Comparison of ENCODE assay signal across 8 mouse cellular contexts in the genomic region with DNA sequence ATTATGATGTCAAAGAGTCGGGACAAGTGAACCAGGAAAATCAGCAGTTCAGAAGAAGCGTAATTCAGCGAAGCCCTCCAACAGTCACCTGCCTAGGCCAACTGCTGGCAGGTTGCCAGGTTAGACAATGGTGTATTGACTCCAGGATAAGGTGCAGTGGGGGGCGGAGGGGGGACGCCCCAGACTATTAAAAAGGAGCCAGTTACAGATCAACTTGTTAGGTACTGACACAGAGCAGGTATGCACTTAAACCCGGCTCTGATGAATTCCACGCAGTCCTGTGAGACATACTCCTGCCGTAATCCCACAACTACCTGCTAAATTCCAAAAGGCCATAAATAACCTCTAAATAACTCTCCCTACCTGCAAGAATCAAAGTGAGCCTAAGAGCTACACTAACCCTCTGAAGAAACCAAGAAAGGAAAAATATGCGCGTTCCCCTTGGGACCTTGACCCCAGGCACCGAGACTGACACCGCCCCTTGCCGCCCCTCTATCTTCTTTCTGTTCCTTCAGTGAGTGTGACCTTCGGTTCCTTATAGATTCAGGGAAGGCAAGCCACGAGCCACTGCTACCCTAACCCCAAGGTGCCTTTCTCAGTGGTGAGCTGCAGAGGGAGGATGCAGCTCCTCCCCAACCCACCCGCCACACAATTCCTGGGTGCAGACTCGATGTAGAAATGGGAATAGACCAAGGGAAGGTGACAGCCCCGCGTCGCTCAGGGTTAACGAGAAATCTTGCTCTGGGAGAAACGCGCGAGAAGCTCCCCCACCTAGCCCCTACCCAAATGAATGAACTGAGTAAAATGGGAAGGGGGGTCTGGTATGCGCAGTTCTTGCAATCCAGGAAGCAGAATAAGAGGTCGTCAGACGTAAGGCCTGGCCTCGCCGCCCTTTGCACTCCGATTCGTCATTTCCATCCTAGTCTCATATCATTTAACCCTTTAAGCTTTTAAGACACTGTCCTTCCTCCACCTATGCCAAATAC. TPM values are rescaled to one million over a fixed set of nuclear protein-coding genes. Genes with fewer than 3 reads are reported as not detected.
DNase-seq lines count a peak whose midpoint lies in the region; ATAC-seq and TF ChIP-seq lines count a peak whose summit lies in the region.

No protein-coding gene starts in this region.

- no peak for ATAC-seq in heart, embryonic 12.5 days (ENCODE audit: insufficient number of reproducible peaks, low FRiP score)
- peak; percentile 1; the same call in 1 of the 2 replicates for ATAC-seq in kidney, embryonic 16.5 days (ENCODE audit: low FRiP score, low TSS enrichment)
- ATAC-seq in liver, embryonic 14.5 days (ENCODE audit: insufficient read depth): 0 out of 2 replicates have a peak, but pooled peaks have one; percentile 7
- ATAC-seq in neural tube, embryonic 11.5 days (ENCODE audit: insufficient read depth, low FRiP score, low TSS enrichment): no peak

- H3K36me3 ChIP-seq in heart, embryonic 12.5 days: peaks cover 5% of the 10 kb centered on the region
- H3K36me3 ChIP-seq in kidney, embryonic 16.5 days (ENCODE audit: insufficient read depth, low read length): no peaks in the 10 kb centered on the region
- H3K36me3 ChIP-seq in liver, embryonic 14.5 days (replicated peaks; ENCODE audit: control insufficient read depth, insufficient read depth, low read depth): peaks cover 11% of the 10 kb centered on the region
- H3K36me3 ChIP-seq in neural tube, embryonic 11.5 days (ENCODE audit: control insufficient read depth, insufficient read depth, low read length): no peaks in the 10 kb centered on the region
- H3K36me3 ChIP-seq in testis, adult 2 months (ENCODE audit: control insufficient read depth, insufficient read depth, low read length): no peaks in the 10 kb centered on the region

- TF ChIP-seq CTCF in embryonic fibroblast, embryonic 13.5 days (IDR thresholded peaks at IDR 0.05; ENCODE audit: borderline replicate concordance, insufficient read depth, low read length): no peak
- TF ChIP-seq CTCF in liver, embryonic 14.5 days (IDR thresholded peaks at IDR 0.05; ENCODE audit: low read depth): 0 out of 2 replicates have a peak, but pooled peaks have one; percentile 10
- TF ChIP-seq CTCF in testis, adult 2 months (IDR thresholded peaks at IDR 0.05; ENCODE audit: control insufficient read depth, insufficient read depth, insufficient replicate concordance, low read depth, low read length): no peak

- peak; percentile 78 for DNase-seq in CD4-positive helper T cell, adult 2 months (ENCODE audit: low read depth, low spot score)
- peak; percentile 62 for DNase-seq in adrenal gland, postnatal 10 days
- peak in 2 of 3 experiments; percentile 53 to 69 for DNase-seq in liver, embryonic 14.5 days (ENCODE audit: low read depth in 3 of 3, low spot score in 3 of 3)
- peak; percentile 21 for DNase-seq in neural tube, embryonic 11.5 days (ENCODE audit: low spot score)

- TF ChIP-seq POLR2A in embryonic fibroblast, embryonic 13.5 days (IDR thresholded peaks at IDR 0.05; ENCODE audit: low read depth, low read length): no peak; the same call in none of the 2 replicates
- TF ChIP-seq POLR2A in testis, adult 2 months (IDR thresholded peaks at IDR 0.05; ENCODE audit: control insufficient read depth, low read depth, low read length): no peak

- H3K9ac ChIP-seq in heart, embryonic 12.5 days: peak overlapping the region; percentile 100
- peak overlapping the region; percentile 98 for H3K9ac ChIP-seq in kidney, embryonic 16.5 days (replicated peaks; ENCODE audit: low read length)
- H3K9ac ChIP-seq in liver, embryonic 14.5 days (replicated peaks): peak overlapping the region; percentile 97
- H3K9ac ChIP-seq in neural tube, embryonic 11.5 days (ENCODE audit: low read length): peak overlapping the region; percentile 86

- TF ChIP-seq EP300 in liver, embryonic 14.5 days (IDR thresholded peaks at IDR 0.05; ENCODE audit: low read depth): no peak

- under 1% methylated on average over 31 of the region's 31 CpGs for WGBS in heart, embryonic 12.5 days
- under 1% methylated on average over 31 of the region's 31 CpGs for WGBS in kidney, embryonic 16.5 days
- WGBS in liver, embryonic 14.5 days (ENCODE audit: insufficient replicate concordance): under 1% methylated on average over 31 of the region's 31 CpGs
- 4% methylated on average over 31 of the region's 31 CpGs for WGBS in neural tube, embryonic 11.5 days

- no peaks in the 10 kb centered on the region for H3K27me3 ChIP-seq in heart, embryonic 12.5 days (replicated peaks)
- H3K27me3 ChIP-seq in kidney, embryonic 16.5 days (ENCODE audit: insufficient read depth, low read length): no peaks in the 10 kb centered on the region
- no peaks in the 10 kb centered on the region for H3K27me3 ChIP-seq in liver, embryonic 14.5 days (ENCODE audit: control insufficient read depth, insufficient read depth, low read length)
- no peaks in the 10 kb centered on the region for H3K27me3 ChIP-seq in neural tube, embryonic 11.5 days (ENCODE audit: control insufficient read depth, insufficient read depth, low read length)
- no peaks in the 10 kb centered on the region for H3K27me3 ChIP-seq in testis, adult 2 months (ENCODE audit: control insufficient read depth, insufficient read depth, low read length)

- H3K27ac ChIP-seq in embryonic fibroblast, embryonic 13.5 days (ENCODE audit: insufficient read depth, low read length): peak overlapping the region; percentile 98
- H3K27ac ChIP-seq in heart, embryonic 12.5 days (ENCODE audit: poor library complexity, severe bottlenecking): peak overlapping the region; percentile 100
- H3K27ac ChIP-seq in kidney, embryonic 16.5 days (ENCODE audit: low read length): peak overlapping the region; percentile 98
- peak overlapping the region; percentile 92 for H3K27ac ChIP-seq in liver, embryonic 14.5 days
- H3K27ac ChIP-seq in neural tube, embryonic 11.5 days (ENCODE audit: low read depth, low read length): peak overlapping the region; percentile 97
- H3K27ac ChIP-seq in testis, adult 2 months (ENCODE audit: control insufficient read depth, insufficient read depth, low read depth, low read length): peak overlapping the region; percentile 100

- H3K4me1 ChIP-seq in embryonic fibroblast, embryonic 13.5 days (ENCODE audit: control insufficient read depth, insufficient read depth, low read length): peaks cover 16% of the 10 kb centered on the region
- peaks cover 26% of the 10 kb centered on the region for H3K4me1 ChIP-seq in heart, embryonic 12.5 days (replicated peaks)
- H3K4me1 ChIP-seq in kidney, embryonic 16.5 days (ENCODE audit: insufficient read depth, low read length): peaks cover 32% of the 10 kb centered on the region
- H3K4me1 ChIP-seq in liver, embryonic 14.5 days (replicated peaks; ENCODE audit: control insufficient read depth in 2 of 2, insufficient read depth in 2 of 2, low read length in 1 of 2): peaks cover 40 to 46% of the 10 kb centered on the region in 2 experiments
- peaks cover 4% of the 10 kb centered on the region; the same call in 1 of the 2 replicates for H3K4me1 ChIP-seq in neural tube, embryonic 11.5 days (ENCODE audit: control insufficient read depth, insufficient read depth, low read length)
- H3K4me1 ChIP-seq in testis, adult 2 months (ENCODE audit: control insufficient read depth, insufficient read depth, low read length): peaks cover 2% of the 10 kb centered on the region

- peak overlapping the region; percentile 96 for H3K4me3 ChIP-seq in embryonic fibroblast, embryonic 13.5 days (ENCODE audit: insufficient read depth, low read length)
- peak overlapping the region; percentile 98 for H3K4me3 ChIP-seq in heart, embryonic 12.5 days
- H3K4me3 ChIP-seq in kidney, embryonic 16.5 days (ENCODE audit: low read length): peak overlapping the region; percentile 100
- peak overlapping the region; percentile 86 to 89 for H3K4me3 ChIP-seq in liver, embryonic 14.5 days (ENCODE audit: insufficient read depth in 1 of 2, low read depth in 2 of 2, low read length in 2 of 2)
- peak overlapping the region; percentile 93 for H3K4me3 ChIP-seq in neural tube, embryonic 11.5 days (ENCODE audit: low read depth, low read length)
- H3K4me3 ChIP-seq in testis, adult 2 months (ENCODE audit: control insufficient read depth, low read depth, low read length): peak overlapping the region; percentile 100

- no peaks in the 10 kb centered on the region for H3K9me3 ChIP-seq in heart, embryonic 12.5 days (replicated peaks)
- no peaks in the 10 kb centered on the region for H3K9me3 ChIP-seq in kidney, embryonic 16.5 days (ENCODE audit: low read length)
- no peaks in the 10 kb centered on the region for H3K9me3 ChIP-seq in liver, embryonic 14.5 days (ENCODE audit: control insufficient read depth, low read length)
- H3K9me3 ChIP-seq in neural tube, embryonic 11.5 days (ENCODE audit: control insufficient read depth, low read length): no peaks in the 10 kb centered on the region

- peak overlapping the region; percentile 76 for H3K4me2 ChIP-seq in heart, embryonic 12.5 days
- H3K4me2 ChIP-seq in kidney, embryonic 16.5 days (replicated peaks; ENCODE audit: low read depth, low read length): peak overlapping the region; percentile 73
- peak overlapping the region; percentile 96 for H3K4me2 ChIP-seq in liver, embryonic 14.5 days (ENCODE audit: low read depth)
- H3K4me2 ChIP-seq in neural tube, embryonic 11.5 days (ENCODE audit: low read depth): peak overlapping the region; percentile 65

RNA-seq across cellular contexts. Expression of a gene that starts 0.9 kb away (rescaled TPM):
- total RNA-seq in adrenal gland, postnatal 10 days (2021): 100 to 1,000 TPM; 204 to 229 TPM
- 468 and 511 TPM in 2 replicates for polyA plus RNA-seq in embryonic fibroblast, embryonic 13.5 days (2011; ENCODE audit: insufficient read length, low read depth, missing spikeins)
- 194 and 206 TPM in 2 replicates for polyA plus RNA-seq in heart, embryonic 12.5 days (2016; fragmentation: Nextera tagmentation; extraction: Ambion mirVana)
- 174 and 186 TPM in 2 replicates for polyA plus RNA-seq in kidney, embryonic 16.5 days (2015; fragmentation: Nextera tagmentation; extraction: Ambion mirVana)
- 66.9 and 70.0 TPM in 2 replicates for polyA plus RNA-seq in liver, embryonic 14.5 days (2012; rRNA removed)
- 95.9 and 109 TPM in 2 replicates for polyA plus RNA-seq in liver, embryonic 14.5 days (2014; fragmentation: Nextera tagmentation; extraction: Ambion mirVana)
- 196 and 214 TPM in 2 replicates for polyA plus RNA-seq in neural tube, embryonic 11.5 days (2014; fragmentation: Nextera tagmentation; extraction: Ambion mirVana)
- polyA plus RNA-seq in testis, adult 2 months (2012; rRNA removed): 32.3 and 38.1 TPM in 2 replicates

RNA-seq across cellular contexts. Expression of a gene that starts 51.1 kb away (rescaled TPM):
- total RNA-seq in adrenal gland, postnatal 10 days (2021): 10 to 100 TPM; 28.8 to 33.4 TPM
- polyA plus RNA-seq in embryonic fibroblast, embryonic 13.5 days (2011; ENCODE audit: insufficient read length, low read depth, missing spikeins): 33.7 and 38.9 TPM in 2 replicates
- polyA plus RNA-seq in heart, embryonic 12.5 days (2016; fragmentation: Nextera tagmentation; extraction: Ambion mirVana): 16.3 and 16.5 TPM in 2 replicates
- 37.8 and 38.4 TPM in 2 replicates for polyA plus RNA-seq in kidney, embryonic 16.5 days (2015; fragmentation: Nextera tagmentation; extraction: Ambion mirVana)
- 2.5 and 3.9 TPM in 2 replicates for polyA plus RNA-seq in liver, embryonic 14.5 days (2012; rRNA removed)
- polyA plus RNA-seq in liver, embryonic 14.5 days (2014; fragmentation: Nextera tagmentation; extraction: Ambion mirVana): 8.0 and 8.2 TPM in 2 replicates
- 44.2 and 44.3 TPM in 2 replicates for polyA plus RNA-seq in neural tube, embryonic 11.5 days (2014; fragmentation: Nextera tagmentation; extraction: Ambion mirVana)
- 24.1 and 30.2 TPM in 2 replicates for polyA plus RNA-seq in testis, adult 2 months (2012; rRNA removed)

Comparison
In these comparisons a context has a peak if more than half of its experiments do, and no peak if none do; other contexts are left out.
1. DNase-seq: peak in every context shown above with its lines; median percentile 78 in CD4-positive helper T cell, adult 2 months; 62 in adrenal gland, postnatal 10 days; 61 in liver, embryonic 14.5 days; 21 in neural tube, embryonic 11.5 days.
2. ATAC-seq: peak in kidney, embryonic 16.5 days (single experiment) and liver, embryonic 14.5 days (single experiment); none in heart, embryonic 12.5 days (single experiment) and neural tube, embryonic 11.5 days (single experiment).
3. Peak in every context shown above with its lines, with median percentiles within 50 percentile points of each other: H3K27ac ChIP-seq, H3K4me3 ChIP-seq, H3K4me2 ChIP-seq and H3K9ac ChIP-seq.